Mouse (Mus musculus): ENCODE measurements around the gene Msh4. TPM values are rescaled to one million over a fixed set of nuclear protein-coding genes. Genes with fewer than 3 reads are reported as not detected.
A peak's percentile ranks its signal among the peaks of the same experiment; 100 is the strongest.

The Msh4 gene
- polyA plus RNA-seq, 1 experiment = not detected

DNA sequence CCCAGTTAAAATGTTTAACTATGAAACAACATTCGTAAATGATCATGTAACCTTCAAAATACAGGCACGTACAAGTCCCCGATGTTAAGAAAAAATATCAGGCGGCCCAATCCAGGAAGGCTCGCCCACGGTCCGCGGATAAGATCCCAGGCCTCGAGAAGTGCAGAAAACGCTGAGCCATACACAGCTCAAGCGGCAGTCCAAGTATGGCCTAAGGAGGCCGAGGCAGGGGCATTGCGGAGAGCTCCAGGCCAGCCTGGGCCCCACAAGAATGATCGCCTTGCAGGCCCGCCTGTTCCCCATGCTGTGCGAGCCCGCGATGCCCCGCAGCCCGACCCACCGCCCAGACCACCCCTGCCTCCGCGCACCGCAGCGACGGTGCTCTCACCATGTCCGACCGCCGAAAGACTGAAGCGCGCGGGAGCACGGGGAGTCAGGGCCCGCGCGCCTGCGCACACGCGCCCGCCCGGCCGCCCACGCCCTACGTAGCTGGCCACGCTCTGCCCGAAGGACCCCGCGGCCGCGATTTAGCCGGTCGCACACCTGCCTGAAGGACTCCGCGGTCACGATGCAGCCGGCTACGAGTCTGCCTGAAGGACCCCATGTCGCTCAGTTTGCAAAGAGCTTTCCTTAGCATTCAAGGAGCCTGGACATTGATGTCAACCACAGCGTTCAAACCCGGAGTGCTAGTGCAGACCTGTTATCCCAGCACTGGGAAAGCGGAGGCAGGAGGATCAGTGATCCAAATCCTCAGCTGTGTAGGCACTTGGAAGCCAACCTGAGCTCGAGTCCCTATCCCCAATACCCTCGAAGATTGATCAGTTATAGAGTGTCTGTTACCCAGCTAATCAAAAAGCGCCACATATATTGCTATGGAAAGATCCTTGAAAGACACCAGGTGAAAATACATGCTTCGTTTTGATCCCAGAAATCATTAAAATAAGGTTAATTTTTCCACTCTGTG is 6.9 kb upstream of the Msh4 start, which contains the start of gene Rabggtb:
TSS of gene Rabggtb (minus strand) at position 464 of the 964 bp plus-strand sequence.
- H3K4me3 ChIP-seq (replicated peaks) = peak within 1 kb of the TSS; percentile 75
- no peaks in the 10 kb centered on the region for H3K27me3 ChIP-seq (ENCODE audit: control insufficient read depth)
- peaks cover 53% of the 10 kb centered on the region for H3K4me1 ChIP-seq (ENCODE audit: control insufficient read depth)
- H3K9me3 ChIP-seq (ENCODE audit: control insufficient read depth, low read length) = no peaks in the 10 kb centered on the region
- peaks cover 41% of the 10 kb centered on the region for H3K36me3 ChIP-seq (ENCODE audit: control insufficient read depth)
- no peak; the same call in 1 of the 2 replicates for TF ChIP-seq GATA1 (IDR thresholded peaks at IDR 0.05; ENCODE audit: low read length)
- TF ChIP-seq TAL1 (IDR thresholded peaks at IDR 0.05; ENCODE audit: low read length) = no peak

DNA sequence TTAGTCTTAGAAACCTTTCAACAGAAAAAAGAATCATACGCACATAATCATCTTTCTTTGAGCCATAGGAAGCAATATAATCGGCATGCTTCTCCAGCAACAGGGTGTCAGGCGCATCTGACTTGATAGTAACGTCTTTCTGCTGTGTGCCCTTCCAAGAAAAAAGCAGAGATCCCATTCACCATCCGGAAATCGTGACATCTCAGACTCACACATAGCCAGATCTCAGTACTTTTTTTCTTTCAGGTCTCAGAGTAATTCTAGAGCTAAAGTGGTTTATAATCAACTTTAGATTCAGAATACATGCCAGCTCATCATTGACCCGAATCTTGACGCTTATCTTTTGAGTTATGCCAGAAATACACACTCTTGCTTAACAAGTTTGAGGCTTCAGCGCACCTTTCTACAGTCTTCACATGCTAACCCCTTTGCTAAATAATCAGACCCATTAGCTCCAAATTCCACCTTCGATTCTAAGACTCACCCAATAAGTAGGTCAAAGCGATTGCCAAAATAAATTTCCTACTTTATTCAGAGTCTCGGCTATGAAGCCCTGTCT is 6.0 kb upstream of the Msh4 start:
- H3K4me1 ChIP-seq (ENCODE audit: control insufficient read depth) = peaks cover 58% of the 10 kb centered on the region
- peak overlapping the region; percentile 75 for H3K4me3 ChIP-seq (replicated peaks)
- H3K9me3 ChIP-seq (ENCODE audit: control insufficient read depth, low read length) = no peaks in the 10 kb centered on the region
- H3K27me3 ChIP-seq (ENCODE audit: control insufficient read depth) = no peaks in the 10 kb centered on the region
- H3K36me3 ChIP-seq (ENCODE audit: control insufficient read depth) = peaks cover 50% of the 10 kb centered on the region
- TF ChIP-seq GATA1 (IDR thresholded peaks at IDR 0.05; ENCODE audit: low read length) (no peak), TAL1 (IDR thresholded peaks at IDR 0.05; ENCODE audit: low read length) (no peak)

DNA sequence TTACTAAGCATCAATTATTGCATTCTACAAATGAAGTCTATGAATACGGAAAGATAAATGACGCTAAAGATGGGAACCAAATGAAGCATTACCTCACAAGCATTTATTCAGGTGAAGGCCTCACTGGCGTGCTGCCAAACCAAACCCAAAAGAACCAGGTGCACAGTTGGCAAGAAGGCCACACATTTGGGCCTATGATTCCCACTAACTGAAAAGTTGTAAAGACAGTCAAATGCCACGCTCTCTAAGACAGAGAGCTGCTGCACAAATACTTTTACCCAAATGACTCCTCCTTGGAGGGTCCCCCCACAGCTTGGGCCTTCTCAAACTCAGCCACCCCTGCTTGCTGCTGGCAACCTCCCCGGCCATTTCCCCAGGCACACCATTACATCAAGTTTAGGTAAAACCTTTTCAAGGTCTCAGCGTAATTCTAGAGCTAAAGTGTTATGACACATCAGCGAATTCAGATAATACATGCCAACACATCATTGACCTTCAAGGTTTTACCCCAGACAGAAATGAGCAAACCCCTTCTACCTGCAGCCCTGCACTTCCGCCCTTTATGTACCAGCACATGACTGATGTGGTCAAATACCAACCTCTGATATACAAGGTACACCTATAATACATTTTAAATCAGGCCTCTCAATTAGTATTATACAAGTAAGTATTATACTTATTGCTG is 5.4 kb upstream of the Msh4 start:
- no peak for TF ChIP-seq GATA1 (IDR thresholded peaks at IDR 0.05; ENCODE audit: low read length)
- TF ChIP-seq TAL1 (IDR thresholded peaks at IDR 0.05; ENCODE audit: low read length) = no peak
- H3K36me3 ChIP-seq (ENCODE audit: control insufficient read depth) = peaks cover 56% of the 10 kb centered on the region
- no peaks in the 10 kb centered on the region for H3K27me3 ChIP-seq (ENCODE audit: control insufficient read depth)
- H3K4me3 ChIP-seq (replicated peaks) = peak overlapping the region; percentile 75
- peaks cover 59% of the 10 kb centered on the region for H3K4me1 ChIP-seq (ENCODE audit: control insufficient read depth)
- no peaks in the 10 kb centered on the region for H3K9me3 ChIP-seq (ENCODE audit: control insufficient read depth, low read length)

DNA sequence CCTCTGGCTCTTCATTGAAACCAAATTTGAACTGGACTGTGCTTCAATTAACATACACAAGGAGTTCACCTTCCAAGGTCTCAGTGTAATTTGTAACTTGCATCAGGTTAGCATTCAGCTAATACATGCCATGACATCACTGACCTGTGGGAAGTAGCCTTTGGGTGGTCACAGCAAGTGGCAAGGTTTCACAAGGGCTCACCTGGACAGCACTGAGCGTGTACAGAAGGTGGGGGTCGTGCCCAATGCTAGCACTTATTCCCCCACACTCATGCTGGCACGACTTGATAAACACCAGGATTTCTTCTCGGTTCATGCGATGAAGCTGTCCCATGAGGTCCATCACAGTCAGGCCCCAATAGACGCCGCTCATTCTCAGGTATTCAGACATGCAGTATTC is 4.6 kb upstream of the Msh4 start:
- Histone ChIP-seq H3K4me1 (ENCODE audit: control insufficient read depth) (peaks cover 63% of the 10 kb centered on the region), H3K9me3 (ENCODE audit: control insufficient read depth, low read length) (no peaks in the 10 kb centered on the region), H3K27me3 (ENCODE audit: control insufficient read depth) (no peaks in the 10 kb centered on the region; the same call in 1 of the 2 replicates), H3K36me3 (ENCODE audit: control insufficient read depth) (peaks cover 65% of the 10 kb centered on the region), H3K4me3 (replicated peaks) (peak overlapping the region; percentile 75)
- TF ChIP-seq TAL1 (IDR thresholded peaks at IDR 0.05; ENCODE audit: low read length) (no peak), GATA1 (IDR thresholded peaks at IDR 0.05; ENCODE audit: low read length) (no peak)

DNA sequence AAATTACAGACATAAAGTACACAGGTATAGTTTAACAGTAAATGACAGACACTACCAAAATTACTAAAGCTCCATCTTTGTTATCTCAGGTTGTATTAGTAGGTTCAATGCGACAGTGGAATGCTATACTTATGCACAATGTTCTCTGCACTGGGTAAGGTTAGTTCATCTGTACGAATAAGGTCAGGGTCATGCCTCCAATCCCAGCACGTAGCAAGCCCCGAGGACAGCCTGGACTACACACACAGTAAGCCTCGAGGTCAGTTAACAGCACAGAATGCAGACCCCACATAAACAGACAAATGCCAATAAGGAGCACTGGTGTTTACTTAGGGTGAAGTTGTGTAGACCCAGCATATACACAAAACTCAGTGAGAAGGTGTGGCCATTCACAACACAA is 3.0 kb upstream of the Msh4 start:
- Histone ChIP-seq H3K4me1 (ENCODE audit: control insufficient read depth) (peaks cover 60% of the 10 kb centered on the region), H3K9me3 (ENCODE audit: control insufficient read depth, low read length) (no peaks in the 10 kb centered on the region), H3K4me3 (replicated peaks) (peak overlapping the region; percentile 75), H3K27me3 (ENCODE audit: control insufficient read depth) (no peaks in the 10 kb centered on the region; the same call in 1 of the 2 replicates), H3K36me3 (ENCODE audit: control insufficient read depth) (peaks cover 80% of the 10 kb centered on the region)
- TF ChIP-seq TAL1 (IDR thresholded peaks at IDR 0.05; ENCODE audit: low read length) (no peak), GATA1 (IDR thresholded peaks at IDR 0.05; ENCODE audit: low read length) (no peak)

DNA sequence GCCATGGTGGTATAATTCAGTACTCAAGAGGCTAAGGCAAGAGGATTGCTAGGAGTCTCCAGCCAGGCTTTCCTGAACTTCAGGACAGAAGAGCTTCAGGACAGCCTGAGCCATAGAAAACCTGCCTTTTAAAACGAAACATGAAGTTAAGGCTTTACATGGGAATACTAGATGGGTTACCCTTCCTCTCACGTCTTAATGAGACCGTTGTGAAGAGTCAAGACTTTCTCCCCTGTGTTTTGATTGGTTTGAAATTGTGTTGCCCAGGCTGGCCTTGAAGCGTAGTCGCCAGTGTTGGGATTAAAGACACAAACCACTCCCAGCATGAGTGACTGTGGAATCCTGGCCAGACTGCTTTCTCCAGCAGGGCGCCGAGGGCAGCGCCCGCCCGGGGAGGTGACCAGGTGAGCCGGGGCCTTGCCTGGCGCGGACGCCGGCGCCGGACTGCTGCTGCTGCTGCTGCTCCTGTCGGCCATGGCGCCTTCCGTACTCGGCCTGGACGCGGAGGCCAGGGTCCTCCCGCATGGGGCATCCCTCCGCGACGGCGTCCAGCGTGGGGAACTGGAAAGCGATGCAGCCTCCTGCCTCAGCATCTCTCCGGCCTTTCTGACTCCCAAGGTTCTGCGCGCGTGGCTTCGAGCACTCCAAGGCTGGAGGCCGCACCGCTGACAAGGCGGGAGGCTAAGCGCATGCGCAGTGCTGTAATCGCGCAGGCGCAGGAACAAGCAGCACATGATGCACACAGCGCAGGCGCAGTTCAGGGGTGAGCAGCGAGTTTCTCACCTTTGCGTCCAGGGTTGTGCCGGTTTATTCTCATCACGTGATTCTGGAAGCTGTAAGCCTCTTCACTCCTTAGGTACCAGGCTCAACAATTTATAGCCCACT is 445 bp downstream of the Msh4 start:
- H3K4me1 ChIP-seq (ENCODE audit: control insufficient read depth) = peaks cover 62% of the 10 kb centered on the region
- no peaks in the 10 kb centered on the region for H3K9me3 ChIP-seq (ENCODE audit: control insufficient read depth, low read length)
- no peaks in the 10 kb centered on the region; the same call in 1 of the 2 replicates for H3K27me3 ChIP-seq (ENCODE audit: control insufficient read depth)
- TF ChIP-seq TAL1 (IDR thresholded peaks at IDR 0.05; ENCODE audit: low read length) (no peak), GATA1 (IDR thresholded peaks at IDR 0.05; ENCODE audit: low read length) (no peak)
- H3K36me3 ChIP-seq (ENCODE audit: control insufficient read depth) = peaks cover 84% of the 10 kb centered on the region
- H3K4me3 ChIP-seq (replicated peaks) = no peak overlapping the region

DNA sequence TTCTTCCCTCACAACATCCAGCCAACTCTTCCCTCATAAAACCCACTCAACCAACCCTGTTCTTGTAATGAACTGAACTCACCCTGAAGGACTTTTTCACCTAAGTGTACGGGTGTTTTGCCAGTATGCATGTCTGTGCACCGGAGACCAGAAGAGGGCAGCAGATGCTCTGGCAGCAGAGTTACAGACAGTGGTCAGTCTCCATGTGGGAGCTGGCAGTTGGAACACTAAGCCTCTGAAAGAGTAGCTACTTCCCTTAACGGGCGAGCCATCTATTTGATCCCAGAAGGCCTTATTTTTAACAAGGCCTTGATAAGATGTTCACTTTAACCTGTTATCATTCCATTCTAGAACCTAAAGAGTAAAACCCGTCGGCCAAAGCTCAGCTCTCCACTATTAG is 1.4 kb downstream of the Msh4 start:
- TF ChIP-seq TAL1 (IDR thresholded peaks at IDR 0.05; ENCODE audit: low read length) (no peak), GATA1 (IDR thresholded peaks at IDR 0.05; ENCODE audit: low read length) (no peak)
- peaks cover 75% of the 10 kb centered on the region for H3K36me3 ChIP-seq (ENCODE audit: control insufficient read depth)
- H3K4me1 ChIP-seq (ENCODE audit: control insufficient read depth) = peaks cover 55% of the 10 kb centered on the region
- H3K9me3 ChIP-seq (ENCODE audit: control insufficient read depth, low read length) = no peaks in the 10 kb centered on the region
- H3K4me3 ChIP-seq (replicated peaks) = no peak overlapping the region
- no peaks in the 10 kb centered on the region; the same call in 1 of the 2 replicates for H3K27me3 ChIP-seq (ENCODE audit: control insufficient read depth)

DNA sequence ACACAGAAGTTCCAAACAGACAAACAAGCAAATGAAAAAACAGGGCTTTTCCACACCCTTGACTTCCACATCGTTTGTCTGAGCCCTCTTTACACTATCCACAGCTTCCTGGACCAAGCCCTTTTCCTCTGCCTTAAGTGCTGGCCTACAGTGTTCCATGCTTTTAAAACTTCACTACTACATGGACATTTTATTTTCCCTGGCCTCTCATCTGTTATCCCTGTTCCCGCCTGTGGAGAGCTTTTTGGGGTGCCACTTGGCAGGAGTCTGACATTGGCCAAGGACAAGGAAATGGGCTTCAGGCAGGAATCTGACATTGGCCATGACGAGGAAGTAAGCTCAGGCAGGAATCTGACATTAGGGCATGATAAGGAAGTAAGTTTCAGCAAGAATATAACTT is 3.3 kb downstream of the Msh4 start:
- Histone ChIP-seq H3K4me1 (ENCODE audit: control insufficient read depth) (peaks cover 36% of the 10 kb centered on the region), H3K4me3 (replicated peaks) (no peak overlapping the region), H3K9me3 (ENCODE audit: control insufficient read depth, low read length) (no peaks in the 10 kb centered on the region), H3K36me3 (ENCODE audit: control insufficient read depth) (peaks cover 55% of the 10 kb centered on the region), H3K27me3 (ENCODE audit: control insufficient read depth) (no peaks in the 10 kb centered on the region; the same call in 1 of the 2 replicates)
- TF ChIP-seq GATA1 (IDR thresholded peaks at IDR 0.05; ENCODE audit: low read length) (no peak), TAL1 (IDR thresholded peaks at IDR 0.05; ENCODE audit: low read length) (no peak)

Data from erythroblast, embryonic 14.5 days (primary cell).